Mouse (Mus musculus) cortical plate, adult 2 months (tissue): ENCODE results near the gene Krt76. TPM values are rescaled to one million over a fixed set of nuclear protein-coding genes. Genes with fewer than 3 reads are reported as not detected.

Source experiments
- H3K27ac ChIP-seq: fragments of 200-500 bp; 2 replicates; pipeline ENCODE4 v1.5.1; 2012; ENCODE audit warnings: low read length, control low read depth, inconsistent platforms; ENCODE audit not compliant: insufficient read depth
- H3K4me1 ChIP-seq: fragments of 200-500 bp; 2 replicates; pipeline ENCODE4 v1.6.1; 2011; ENCODE audit warnings: low read length; ENCODE audit not compliant: control insufficient read depth, insufficient read depth
- H3K4me3 ChIP-seq: fragments of 200-500 bp; 2 replicates; pipeline ENCODE4 v1.5.1; 2011; ENCODE audit warnings: mild to moderate bottlenecking, low read length, control low read depth; ENCODE audit not compliant: insufficient read depth
- CTCF ChIP-seq: fragments of 200-500 bp; IDR thresholded peaks from 2 replicates; pipeline ENCODE4 v1.5.1; 2011; ENCODE audit warnings: mild to moderate bottlenecking, control low read depth, low read length; ENCODE audit not compliant: insufficient read depth; ENCODE audit errors: extremely low read depth
- POLR2A ChIP-seq: fragments of 200-500 bp; IDR thresholded peaks from 2 replicates; pipeline ENCODE4 v1.6.1; 2011; ENCODE audit warnings: mild to moderate bottlenecking, low read length, control low read depth; ENCODE audit not compliant: insufficient read depth; ENCODE audit errors: extremely low read depth
- polyA plus RNA-seq: library from polyadenylated mRNA; depleted of rRNA; stranded (reverse); fragments of >200 nt; gene quantifications from 2 replicates; pipeline ENCODE4 v1.2.3, GENCODE M21; 2012; rRNA removed

Krt76 gene
- not detected in 2 replicates for polyA plus RNA-seq

DNA sequence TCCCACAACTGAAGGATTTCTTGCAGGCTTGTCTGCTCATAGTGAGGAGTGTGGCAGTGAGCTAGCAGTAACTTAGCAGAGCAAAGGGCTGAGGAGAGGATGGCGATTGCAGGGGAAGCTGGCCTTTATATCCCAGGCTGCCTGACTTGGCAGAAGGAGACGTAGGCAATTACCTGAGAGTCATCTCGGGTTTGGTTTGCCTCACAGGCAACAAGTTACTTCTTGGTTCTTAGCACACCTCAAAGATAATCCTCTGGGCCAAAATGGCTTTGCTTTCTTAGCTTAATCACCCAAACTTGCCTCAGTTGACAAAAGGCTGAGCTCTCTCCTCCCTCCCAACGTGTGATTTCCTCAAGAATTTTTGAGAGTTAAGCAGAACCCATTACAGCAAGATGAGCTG is at the start of gene Krt76:
Krt76 (minus strand) TSS at position 101 of the 400 bp plus-strand sequence.
- Histone ChIP-seq H3K4me1 (no peaks in the 10 kb centered on the region), H3K27ac (no peak within 1 kb of the TSS), H3K4me3 (no peak within 1 kb of the TSS)
- no peak for TF ChIP-seq POLR2A
- no peak for TF ChIP-seq CTCF

- H3K27ac ChIP-seq = no peak overlapping the region
- TF ChIP-seq POLR2A (no peak), CTCF (no peak)
- H3K4me3 ChIP-seq = no peak overlapping the region
- no peaks in the 10 kb centered on the region for H3K4me1 ChIP-seq
These were observed 49.2 kb upstream of the Krt76 start for GRCm38 (mm10) chr15:101941948-101942347.

DNA sequence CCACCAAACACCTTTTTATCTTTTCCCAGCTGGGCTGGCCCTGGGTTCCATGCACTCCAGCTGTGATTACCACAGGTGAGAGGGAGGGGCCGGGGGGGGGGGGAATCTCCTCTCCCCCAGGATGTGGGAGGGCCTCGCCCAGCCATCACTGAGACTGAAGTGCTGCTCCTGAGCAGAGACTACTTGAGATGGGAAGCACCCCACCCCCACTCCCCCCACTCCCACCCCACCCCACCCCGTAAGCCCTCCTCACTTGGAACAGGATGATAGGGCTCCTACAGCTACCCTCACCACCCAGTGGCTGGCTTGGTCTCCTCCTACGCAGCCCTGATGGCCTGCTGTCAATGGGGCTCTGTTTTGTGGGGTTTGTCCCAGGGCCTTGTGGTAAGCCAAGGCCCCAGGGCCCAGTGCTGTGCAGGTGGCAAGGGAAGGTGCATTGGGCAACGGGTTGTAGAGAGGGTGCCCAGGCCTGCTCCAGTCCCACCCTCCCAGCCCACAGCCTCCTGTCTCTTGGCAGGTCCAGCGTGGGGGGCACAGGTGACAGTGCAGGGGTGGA is 47.6 kb upstream of the Krt76 start, which contains the start of gene Krt79:
Krt79 (minus strand) TSS at position 51 of the 556 bp plus-strand sequence.
- H3K27ac ChIP-seq = no peak within 1 kb of the TSS
- no peaks in the 10 kb centered on the region for H3K4me1 ChIP-seq
- no peak within 1 kb of the TSS for H3K4me3 ChIP-seq
- no peak for TF ChIP-seq POLR2A
- no peak for TF ChIP-seq CTCF

GRCm38 (mm10) chr15:101938600-101939308 is 46.0 kb upstream of the Krt76 start:
- H3K27ac ChIP-seq = no peak overlapping the region
- H3K4me3 ChIP-seq = no peak overlapping the region
- no peaks in the 10 kb centered on the region for H3K4me1 ChIP-seq
- TF ChIP-seq CTCF (no peak), POLR2A (no peak)

DNA sequence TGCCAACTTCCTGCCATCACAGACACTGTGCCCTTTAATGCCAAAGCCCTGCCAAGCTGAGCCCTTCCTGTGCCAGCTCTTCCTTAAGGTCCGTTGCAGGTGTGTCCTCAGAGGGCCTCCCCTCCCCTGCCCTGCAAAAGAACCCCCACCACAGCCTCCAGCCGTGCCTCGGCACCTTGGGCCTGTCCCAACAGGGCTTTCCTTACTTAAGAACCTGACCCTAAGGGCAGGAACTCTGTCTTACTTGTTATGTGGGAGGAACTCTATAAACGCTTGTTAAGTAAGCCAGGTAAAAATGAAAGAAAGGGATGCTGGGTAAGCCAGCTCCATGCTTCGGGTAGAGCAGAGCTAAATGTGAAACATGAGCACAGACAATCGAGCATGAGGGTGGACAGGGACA is 40.3 kb upstream of the Krt76 start:
- Histone ChIP-seq H3K27ac (no peak overlapping the region), H3K4me3 (no peak overlapping the region), H3K4me1 (no peaks in the 10 kb centered on the region)
- no peak for TF ChIP-seq CTCF
- no peak for TF ChIP-seq POLR2A

DNA sequence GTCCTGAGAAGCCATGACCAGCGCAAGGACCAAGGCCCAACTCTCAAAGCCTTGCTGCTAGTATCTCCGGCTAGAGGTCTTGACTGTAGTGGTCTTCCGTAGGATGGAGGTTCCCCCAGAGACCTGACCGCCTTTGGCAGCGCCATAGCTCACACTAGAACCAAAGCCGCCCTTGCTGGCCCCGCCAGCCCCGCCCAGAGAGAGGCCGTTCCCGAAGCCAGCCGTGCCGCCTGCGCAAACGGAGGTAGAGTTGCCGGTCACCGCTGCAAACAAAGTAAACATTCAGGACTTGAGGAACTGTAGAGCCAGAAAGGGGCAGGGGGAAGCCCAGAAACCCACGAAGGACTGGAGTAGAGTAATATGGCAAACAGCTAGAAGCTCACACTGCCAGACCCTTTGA is 36.9 kb upstream of the Krt76 start:
- no peak overlapping the region for H3K4me3 ChIP-seq
- no peak overlapping the region for H3K27ac ChIP-seq
- no peak for TF ChIP-seq POLR2A
- TF ChIP-seq CTCF = no peak
- H3K4me1 ChIP-seq = no peaks in the 10 kb centered on the region

DNA sequence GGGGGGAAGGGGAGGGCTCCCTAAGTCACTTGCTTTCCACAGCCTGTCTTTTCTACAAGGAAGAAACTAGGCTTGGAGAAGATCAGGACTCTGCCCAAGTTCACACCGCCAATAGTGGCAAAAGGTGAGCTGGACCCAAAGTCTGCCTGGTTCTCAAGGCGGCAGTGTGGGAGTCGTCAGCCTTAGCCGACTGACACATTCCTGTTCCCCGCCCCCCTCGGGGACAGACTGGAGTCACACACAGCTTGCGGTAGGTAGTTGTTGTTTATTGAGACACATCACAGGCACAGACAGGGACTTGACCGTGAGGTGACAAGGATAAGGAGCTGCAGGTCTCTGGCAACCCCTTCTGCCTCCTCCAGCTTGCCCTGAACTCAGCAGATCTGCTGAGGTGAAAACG is 36.4 kb upstream of the Krt76 start:
- no peak overlapping the region for H3K27ac ChIP-seq
- no peak for TF ChIP-seq POLR2A
- TF ChIP-seq CTCF = no peak
- no peaks in the 10 kb centered on the region for H3K4me1 ChIP-seq
- H3K4me3 ChIP-seq = no peak overlapping the region

GRCm38 (mm10) chr15:101927340-101928080 is 34.8 kb upstream of the Krt76 start:
- no peak overlapping the region for H3K4me3 ChIP-seq
- no peaks in the 10 kb centered on the region for H3K4me1 ChIP-seq
- TF ChIP-seq POLR2A = no peak
- no peak for TF ChIP-seq CTCF
- no peak overlapping the region for H3K27ac ChIP-seq

DNA sequence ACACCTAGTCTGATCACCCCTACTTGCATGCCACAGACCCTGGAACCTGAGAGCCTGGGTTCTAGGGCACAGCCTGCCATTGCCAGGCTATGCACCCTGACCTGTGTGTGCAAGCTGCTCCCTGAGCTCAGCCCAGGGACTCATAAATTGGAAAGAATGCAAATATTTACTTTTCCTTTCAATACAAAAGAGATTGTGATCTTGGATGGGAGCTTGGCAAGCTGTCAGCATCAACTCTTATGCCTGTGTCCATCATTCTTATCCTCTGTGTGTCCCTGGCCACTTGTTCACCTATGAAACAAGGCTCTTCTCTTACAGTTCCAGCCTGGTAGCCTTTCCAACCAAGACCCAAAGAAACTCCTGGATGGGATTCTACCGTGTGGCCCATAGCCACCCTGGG is 32.3 kb upstream of the Krt76 start:
- H3K4me3 ChIP-seq = no peak overlapping the region
- no peak overlapping the region for H3K27ac ChIP-seq
- H3K4me1 ChIP-seq = no peaks in the 10 kb centered on the region
- TF ChIP-seq POLR2A = no peak
- TF ChIP-seq CTCF = no peak

DNA sequence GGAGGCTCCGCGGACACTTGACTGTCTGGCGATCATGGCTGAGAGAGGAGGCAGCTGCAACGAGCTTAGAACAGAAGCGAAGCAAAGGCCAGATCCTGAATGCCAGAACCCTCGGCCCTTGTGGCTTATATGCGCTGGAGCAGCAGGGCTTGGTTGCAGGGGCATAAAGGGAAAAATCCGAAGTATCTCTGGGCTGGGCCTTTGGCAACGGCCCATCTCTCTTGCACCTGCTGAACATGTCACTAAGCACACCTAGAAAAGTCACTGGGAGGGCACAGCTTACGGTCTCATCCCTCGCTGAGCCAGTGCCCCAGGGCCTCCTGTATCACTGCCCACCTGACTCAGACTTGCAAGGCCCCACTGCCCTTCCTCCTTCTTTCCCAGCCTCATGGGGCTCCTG is 31.9 kb upstream of the Krt76 start, which contains the start of gene Krt4:
Krt4 (minus strand) TSS at position 101 of the 400 bp plus-strand sequence.
- no peak within 1 kb of the TSS for H3K27ac ChIP-seq
- H3K4me1 ChIP-seq = no peaks in the 10 kb centered on the region
- TF ChIP-seq CTCF (no peak), POLR2A (no peak)
- H3K4me3 ChIP-seq = no peak within 1 kb of the TSS
